Mouse (Mus musculus): Measurements from ENCODE around the gene Wdr17. TPM values are rescaled to one million over a fixed set of nuclear protein-coding genes. Genes with fewer than 3 reads are reported as not detected.
"Not testable (repeated sequence)": the region's sequence is repeated elsewhere in the genome, so short reads cannot be mapped to it uniquely, and the experiment has no call there.

Gene Wdr17
- polyA plus RNA-seq, 1 experiment from 2014 or later: not detected

GRCm38 (mm10) chr8:54724668-54725035 is 162.3 kb downstream of the Wdr17 start:
- 36% methylated on average over 8 of the region's 8 CpGs for WGBS (ENCODE audit: missing documents)

GRCm38 (mm10) chr8:54723976-54724667 is 162.9 kb downstream of the Wdr17 start:
- Histone ChIP-seq H3K79me2 (ENCODE audit: inconsistent target) (no peaks in the 10 kb centered on the region), H3K27ac (no peak overlapping the region), H3K36me3 (ENCODE audit: inconsistent target) (no peaks in the 10 kb centered on the region), H3K4me3 (ENCODE audit: inconsistent target) (no peak overlapping the region)
- 6% methylated on average over 23 of the region's 23 CpGs for WGBS (ENCODE audit: missing documents)

More at GRCm38 (mm10) chr8:54724668-54725035, 162.3 kb downstream of the Wdr17 start:
- H3K27ac ChIP-seq: no peak overlapping the region
- no peak overlapping the region for H3K4me3 ChIP-seq (ENCODE audit: inconsistent target)
- no peaks in the 10 kb centered on the region for H3K79me2 ChIP-seq (ENCODE audit: inconsistent target)
- H3K36me3 ChIP-seq (ENCODE audit: inconsistent target): no peaks in the 10 kb centered on the region

- Histone ChIP-seq H3K36me3 (ENCODE audit: inconsistent target) (no peaks in the 10 kb centered on the region), H3K27ac (no peak overlapping the region), H3K4me3 (ENCODE audit: inconsistent target) (no peak overlapping the region), H3K79me2 (ENCODE audit: inconsistent target) (no peaks in the 10 kb centered on the region)
- WGBS (ENCODE audit: missing documents): 63% methylated on average over 4 of the region's 4 CpGs
These were observed 168.5 kb downstream of the Wdr17 start for GRCm38 (mm10) chr8:54718515-54718914.

- Histone ChIP-seq H3K27ac (no peak overlapping the region), H3K36me3 (ENCODE audit: inconsistent target) (no peaks in the 10 kb centered on the region), H3K4me3 (ENCODE audit: inconsistent target) (no peak overlapping the region), H3K79me2 (ENCODE audit: inconsistent target) (no peaks in the 10 kb centered on the region)
- WGBS (ENCODE audit: missing documents): 42% methylated on average over 2 of the region's 2 CpGs
These were observed 181.2 kb downstream of the Wdr17 start for GRCm38 (mm10) chr8:54705743-54706142.

GRCm38 (mm10) chr8:54671806-54672205 is 215.2 kb downstream of the Wdr17 start:
- H3K27ac ChIP-seq: no peak overlapping the region
- H3K4me3 ChIP-seq (ENCODE audit: inconsistent target): no peak overlapping the region
- no peaks in the 10 kb centered on the region for H3K79me2 ChIP-seq (ENCODE audit: inconsistent target)
- no peaks in the 10 kb centered on the region for H3K36me3 ChIP-seq (ENCODE audit: inconsistent target)

- Histone ChIP-seq H3K27ac (no peak overlapping the region), H3K79me2 (ENCODE audit: inconsistent target) (no peaks in the 10 kb centered on the region), H3K4me3 (ENCODE audit: inconsistent target) (no peak overlapping the region), H3K36me3 (ENCODE audit: inconsistent target) (no peaks in the 10 kb centered on the region)
- WGBS (ENCODE audit: missing documents): 89% methylated on average over 3 of the region's 3 CpGs
These were observed 219.2 kb downstream of the Wdr17 start for GRCm38 (mm10) chr8:54667756-54668155.

GRCm38 (mm10) chr8:54660675-54661074 is 226.3 kb downstream of the Wdr17 start:
- Histone ChIP-seq H3K4me3 (ENCODE audit: inconsistent target) (no peak overlapping the region), H3K27ac (no peak overlapping the region), H3K79me2 (ENCODE audit: inconsistent target) (no peaks in the 10 kb centered on the region), H3K36me3 (ENCODE audit: inconsistent target) (no peaks in the 10 kb centered on the region)
- WGBS (ENCODE audit: missing documents): 34% methylated on average over 5 of the region's 5 CpGs

GRCm38 (mm10) chr8:54659703-54660102 is 227.3 kb downstream of the Wdr17 start:
- Histone ChIP-seq H3K4me3 (ENCODE audit: inconsistent target) (no peak overlapping the region), H3K79me2 (ENCODE audit: inconsistent target) (no peaks in the 10 kb centered on the region), H3K36me3 (ENCODE audit: inconsistent target) (no peaks in the 10 kb centered on the region), H3K27ac (no peak overlapping the region)
- 80% methylated on average over 1 of the region's 2 CpGs for WGBS (ENCODE audit: missing documents)

- H3K36me3 ChIP-seq (ENCODE audit: inconsistent target): no peaks in the 10 kb centered on the region
- H3K27ac ChIP-seq: no peak overlapping the region
- 88% methylated on average over 4 of the region's 4 CpGs for WGBS (ENCODE audit: missing documents)
- H3K79me2 ChIP-seq (ENCODE audit: inconsistent target): no peaks in the 10 kb centered on the region
- H3K4me3 ChIP-seq (ENCODE audit: inconsistent target): no peak overlapping the region
These were observed 248.3 kb downstream of the Wdr17 start for GRCm38 (mm10) chr8:54638634-54639033.

GRCm38 (mm10) chr8:54616710-54617109 is 270.3 kb downstream of the Wdr17 start:
- not testable (repeated sequence) for H3K4me3 ChIP-seq (ENCODE audit: inconsistent target); H3K27ac ChIP-seq; H3K79me2 ChIP-seq (ENCODE audit: inconsistent target); H3K36me3 ChIP-seq (ENCODE audit: inconsistent target)
- 89% methylated on average over 14 of the region's 17 CpGs for WGBS (ENCODE audit: missing documents)

- no peak overlapping the region for H3K27ac ChIP-seq
- H3K79me2 ChIP-seq (ENCODE audit: inconsistent target): no peaks in the 10 kb centered on the region
- H3K4me3 ChIP-seq (ENCODE audit: inconsistent target): no peak overlapping the region
- 80% methylated on average over 4 of the region's 4 CpGs for WGBS (ENCODE audit: missing documents)
- H3K36me3 ChIP-seq (ENCODE audit: inconsistent target): no peaks in the 10 kb centered on the region
These were observed 276.7 kb downstream of the Wdr17 start for GRCm38 (mm10) chr8:54610238-54610637.

GRCm38 (mm10) chr8:54609336-54609735 is 277.6 kb downstream of the Wdr17 start:
- Histone ChIP-seq H3K79me2 (ENCODE audit: inconsistent target) (no peaks in the 10 kb centered on the region), H3K4me3 (ENCODE audit: inconsistent target) (no peak overlapping the region), H3K36me3 (ENCODE audit: inconsistent target) (no peaks in the 10 kb centered on the region), H3K27ac (no peak overlapping the region)
- 93% methylated on average over 1 of the region's 2 CpGs for WGBS (ENCODE audit: missing documents)

- H3K4me3 ChIP-seq (ENCODE audit: inconsistent target): no peak overlapping the region
- no peaks in the 10 kb centered on the region for H3K36me3 ChIP-seq (ENCODE audit: inconsistent target)
- 54% methylated on average over 4 of the region's 4 CpGs for WGBS (ENCODE audit: missing documents)
- no peaks in the 10 kb centered on the region for H3K79me2 ChIP-seq (ENCODE audit: inconsistent target)
- no peak overlapping the region for H3K27ac ChIP-seq
These were observed 283.5 kb downstream of the Wdr17 start for GRCm38 (mm10) chr8:54603440-54603839.

GRCm38 (mm10) chr8:54600671-54601251 is 286.2 kb downstream of the Wdr17 start, which contains the start of gene Spata4:
Gene Spata4, plus strand, starts transcription at chr8:54600781.
- WGBS (ENCODE audit: missing documents): 75% methylated on average over 21 of the region's 21 CpGs
- Histone ChIP-seq H3K4me3 (ENCODE audit: inconsistent target) (no peak within 1 kb of the TSS), H3K27ac (no peak within 1 kb of the TSS)

GRCm38 (mm10) chr8:54597386-54597785 is 289.6 kb downstream of the Wdr17 start:
- 95% methylated on average over 2 of the region's 2 CpGs for whole genome bisulfite sequencing (ENCODE audit: missing documents)
- no peak overlapping the region for H3K27ac ChIP-seq
- H3K36me3 ChIP-seq (ENCODE audit: inconsistent target): no peaks in the 10 kb centered on the region
- H3K4me3 ChIP-seq (ENCODE audit: inconsistent target): no peak overlapping the region
- no peaks in the 10 kb centered on the region for H3K79me2 ChIP-seq (ENCODE audit: inconsistent target)

More at GRCm38 (mm10) chr8:54600671-54601251, 286.2 kb downstream of the Wdr17 start, which contains the start of gene Spata4:
- no peaks in the 10 kb centered on the region for H3K36me3 ChIP-seq (ENCODE audit: inconsistent target)
- H3K79me2 ChIP-seq (ENCODE audit: inconsistent target): no peaks in the 10 kb centered on the region
